ENCODE assay signal across 9 mouse cellular contexts in the genomic region with DNA sequence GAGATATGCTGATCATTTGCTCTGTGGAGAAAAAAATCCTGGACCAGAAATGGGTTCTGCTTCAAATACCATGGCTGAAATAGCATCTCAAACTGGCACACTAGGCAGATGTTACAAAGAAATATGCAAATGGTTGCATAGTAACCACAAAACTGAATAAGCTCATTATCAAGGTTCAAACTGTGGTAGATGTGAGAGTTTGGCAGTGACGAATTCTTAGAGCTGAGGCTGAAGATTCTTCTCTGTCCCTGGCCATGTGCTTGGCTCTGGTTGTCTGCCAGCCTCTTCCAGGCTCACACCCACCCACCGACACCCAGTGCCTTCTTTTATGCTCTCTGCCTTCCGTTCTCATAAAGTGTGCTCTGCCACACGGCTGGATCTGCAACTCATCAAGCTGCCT. TPM values are rescaled to one million over a fixed set of nuclear protein-coding genes. Genes with fewer than 3 reads are reported as not detected.
DNase-seq lines count a peak whose midpoint lies in the region; ATAC-seq lines count a peak whose summit lies in the region.
"Had no signal": no experiment of that assay in that cellular context is flagged by ENCODE, and none has a peak within 500 bp of the region (broad histone marks: within the 10 kb centered on the region; RNA-seq: fewer than 3 reads in every experiment).

No protein-coding gene starts in this region.

- no peak overlapping the region for H3K4me2 ChIP-seq in hindbrain, embryonic 14.5 days (replicated peaks)
- no peak overlapping the region for H3K4me2 ChIP-seq in hindbrain, embryonic 11.5 days (replicated peaks; ENCODE audit: low read depth, low read length)
- H3K4me2 ChIP-seq: liver, embryonic 15.5 days had no signal

- ATAC-seq in hindbrain, embryonic 14.5 days (ENCODE audit: low FRiP score), result peak; percentile 75
- no peak for ATAC-seq in hindbrain, embryonic 11.5 days (ENCODE audit: low FRiP score)

- no peaks in the 10 kb centered on the region for H3K9me3 ChIP-seq in hindbrain, embryonic 14.5 days (ENCODE audit: control insufficient read depth, low read length)
- no peaks in the 10 kb centered on the region for H3K9me3 ChIP-seq in hindbrain, embryonic 11.5 days (ENCODE audit: control insufficient read depth, low read length)
- H3K9me3 ChIP-seq: liver, embryonic 15.5 days had no signal

- H3K36me3 ChIP-seq in hindbrain, embryonic 14.5 days (replicated peaks; ENCODE audit: control insufficient read depth, insufficient read depth), result no peaks in the 10 kb centered on the region
- no peaks in the 10 kb centered on the region for H3K36me3 ChIP-seq in hindbrain, embryonic 11.5 days (ENCODE audit: control insufficient read depth, insufficient read depth, low read length)
- H3K36me3 ChIP-seq: liver, embryonic 15.5 days had no signal

- H3K4me1 ChIP-seq in hindbrain, embryonic 14.5 days (replicated peaks; ENCODE audit: control insufficient read depth, insufficient read depth, low read length), result no peaks in the 10 kb centered on the region
- H3K4me1 ChIP-seq in hindbrain, embryonic 11.5 days (replicated peaks; ENCODE audit: control insufficient read depth, insufficient read depth, low read length), result no peaks in the 10 kb centered on the region
- H3K4me1 ChIP-seq: liver, embryonic 15.5 days had no signal

- H3K27me3 ChIP-seq in hindbrain, embryonic 14.5 days (ENCODE audit: control insufficient read depth, insufficient read depth, low read length), result no peaks in the 10 kb centered on the region
- no peaks in the 10 kb centered on the region for H3K27me3 ChIP-seq in hindbrain, embryonic 11.5 days (ENCODE audit: control insufficient read depth, insufficient read depth, low read length)
- H3K27me3 ChIP-seq: liver, embryonic 15.5 days had no signal

- no peak overlapping the region for H3K27ac ChIP-seq in hindbrain, embryonic 14.5 days
- H3K27ac ChIP-seq in hindbrain, embryonic 11.5 days (ENCODE audit: low read depth, low read length), result no peak overlapping the region
- H3K27ac ChIP-seq: liver, embryonic 15.5 days had no signal

- WGBS in hindbrain, embryonic 14.5 days, result 34% methylated on average over 4 of the region's 4 CpGs
- WGBS in hindbrain, embryonic 11.5 days, result 66% methylated on average over 4 of the region's 4 CpGs

- peak; percentile 48 for DNase-seq in hindbrain, embryonic 14.5 days (ENCODE audit: low spot score)
- no peak for DNase-seq in hindbrain, embryonic 11.5 days (ENCODE audit: low spot score)
- peak; percentile 72 to 87 for DNase-seq in frontal cortex, postnatal 36 days (ENCODE audit: low spot score in 2 of 2)
- peak; percentile 62 to 68 for DNase-seq in left cerebral cortex, postnatal 10 days (ENCODE audit: extremely low spot score in 1 of 2, low spot score in 2 of 2)
- DNase-seq in right cerebral cortex, postnatal 25 days, result peak; percentile 74
- no peak for DNase-seq in adrenal gland, postnatal 25 days
- DNase-seq in heart, postnatal 4 days, result no peak
- no peak for DNase-seq in cerebellum, postnatal 36 days

- intact Hi-C loops in left cerebral cortex, postnatal 10 days (cut with DNase I), result no loop called here

- no peak overlapping the region for H3K9ac ChIP-seq in hindbrain, embryonic 14.5 days
- H3K9ac ChIP-seq in hindbrain, embryonic 11.5 days (ENCODE audit: low read depth, low read length), result no peak overlapping the region
- H3K9ac ChIP-seq: liver, embryonic 15.5 days had no signal

- no peak overlapping the region for H3K4me3 ChIP-seq in hindbrain, embryonic 14.5 days (replicated peaks; ENCODE audit: low read length)
- H3K4me3 ChIP-seq in hindbrain, embryonic 11.5 days (ENCODE audit: low read depth, low read length), result no peak overlapping the region
- H3K4me3 ChIP-seq: liver, embryonic 15.5 days had no signal

RNA-seq across cellular contexts. Expression of a gene that starts 26.7 kb away (rescaled TPM):
- 0.93 and 1.4 TPM in 2 replicates for polyA plus RNA-seq in hindbrain, embryonic 14.5 days (2014; fragmentation: Nextera tagmentation; extraction: Ambion mirVana)
- polyA plus RNA-seq in hindbrain, embryonic 11.5 days (2014; fragmentation: Nextera tagmentation; extraction: Ambion mirVana), result 1.7 and 2.2 TPM in 2 replicates
- total RNA-seq in left cerebral cortex, postnatal 10 days (2021), result 1 to 10 TPM; 2.3 to 2.7 TPM
- 5.3 and 5.7 TPM in 2 replicates for total RNA-seq in adrenal gland, postnatal 25 days (2021)
- total RNA-seq in heart, postnatal 4 days (2021), result 1 to 10 TPM; 3.3 to 3.6 TPM

Comparison
In these comparisons a context has a peak if more than half of its experiments do, and no peak if none do; other contexts are left out.
1. DNase-seq: peak in hindbrain, embryonic 14.5 days (single experiment), frontal cortex, postnatal 36 days (2 of 2), left cerebral cortex, postnatal 10 days (2 of 2) and right cerebral cortex, postnatal 25 days (single experiment); none in hindbrain, embryonic 11.5 days (single experiment), adrenal gland, postnatal 25 days (single experiment), heart, postnatal 4 days (single experiment) and cerebellum, postnatal 36 days (0 of 2).